Mouse (Mus musculus) skeletal muscle tissue, adult 2 months (tissue): ENCODE data around the gene Smarca2.
"Not testable (repeated sequence)": the region's sequence is repeated elsewhere in the genome, so short reads cannot be mapped to it uniquely, and the experiment has no call there.

ENCODE experiments used
- DNase-seq: peaks from one replicate; pipeline ENCODE4 v3.0.0-alpha.2; 2012; ENCODE audit warnings: low read depth, low spot score

The Smarca2 gene

DNA sequence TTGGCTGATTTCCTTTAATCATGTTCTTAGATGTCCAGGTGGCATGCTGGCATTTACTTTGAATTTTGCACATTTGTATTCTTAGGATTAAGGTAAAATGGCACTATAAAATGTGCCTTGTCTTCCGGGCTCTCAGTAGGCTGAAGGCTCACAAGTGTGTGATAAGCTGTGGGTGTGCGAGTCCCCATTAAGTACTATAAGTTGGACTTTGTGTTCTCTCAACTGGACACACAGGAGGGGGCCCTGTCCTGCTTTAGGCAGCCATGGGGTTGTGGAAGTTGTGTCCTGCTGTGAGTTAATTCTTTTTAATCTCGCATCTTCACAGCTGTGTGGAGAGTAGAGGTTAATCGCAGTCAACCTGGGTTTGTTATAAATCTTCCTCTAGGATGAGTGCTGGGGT is 85.7 kb downstream of the Smarca2 start:
- DNase-seq = no peak

DNA sequence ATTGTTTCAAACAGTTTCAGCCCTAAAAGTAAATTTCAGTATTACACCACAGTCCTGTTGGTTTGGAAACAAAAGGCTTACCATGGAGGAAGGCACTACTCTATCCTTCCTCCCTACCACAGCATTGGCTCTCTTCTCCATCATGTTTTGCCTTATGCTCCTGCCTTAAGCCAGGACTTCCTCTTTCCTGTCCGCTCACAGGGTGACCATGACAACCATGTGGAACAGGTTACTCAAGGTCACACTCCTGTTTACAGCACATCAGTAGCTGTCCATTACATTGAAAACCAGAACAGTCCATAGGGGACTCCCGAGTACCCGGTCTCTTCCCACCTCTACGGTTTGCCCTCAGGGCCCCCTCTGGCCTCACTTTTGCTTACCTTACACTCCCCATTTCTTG is 92.3 kb downstream of the Smarca2 start:
- no peak for DNase-seq

DNA sequence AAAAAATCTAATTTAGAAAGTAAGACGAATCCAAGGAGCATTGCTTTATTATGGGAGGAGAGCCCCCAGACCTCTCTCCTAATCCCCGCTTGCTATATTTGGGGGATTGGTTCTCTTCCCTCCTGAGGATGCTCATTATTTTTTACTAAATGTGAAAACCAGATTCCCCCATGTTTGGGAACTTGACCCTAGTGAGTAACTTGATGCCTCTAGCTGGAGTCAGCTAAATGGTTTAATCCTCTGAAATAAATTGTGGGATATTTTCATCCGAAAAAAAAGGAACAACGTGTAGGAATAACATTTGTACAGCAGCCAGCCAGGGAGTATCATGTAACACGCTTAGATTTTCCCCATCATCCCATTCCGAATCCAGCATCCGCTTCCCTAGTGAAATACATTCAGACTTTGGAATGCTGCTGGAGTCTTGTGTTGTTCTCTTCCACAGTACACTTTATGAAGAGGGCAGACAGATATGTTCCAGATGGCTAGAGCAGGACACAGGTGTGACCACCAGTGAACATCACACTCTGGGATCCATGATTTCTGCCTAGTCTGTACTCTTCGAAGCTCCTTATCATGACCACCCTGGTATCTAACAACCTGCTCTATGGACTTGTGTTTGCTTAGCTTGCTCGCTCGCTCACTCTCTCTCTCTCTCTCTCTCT is 99.8 kb downstream of the Smarca2 start:
- no peak for DNase-seq

DNA sequence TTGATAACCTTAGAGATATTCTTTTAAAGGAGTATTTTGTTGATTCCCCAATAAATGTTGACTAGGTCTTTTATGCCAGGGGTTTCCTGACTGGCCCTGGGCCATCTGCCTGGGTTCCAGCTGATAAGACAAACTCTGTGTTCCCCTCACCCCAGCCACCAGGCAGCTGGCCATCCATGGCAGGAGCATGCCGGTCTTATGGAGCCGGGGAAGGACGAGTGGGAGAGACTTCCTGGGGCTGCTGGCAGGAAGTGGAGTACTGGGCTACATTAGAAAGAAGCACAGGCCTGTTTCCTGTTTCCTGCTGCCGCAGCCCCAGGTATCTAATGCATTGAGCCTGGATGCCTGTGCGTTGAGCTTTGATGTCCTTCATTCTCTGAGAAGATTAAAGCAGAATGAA is 102.1 kb downstream of the Smarca2 start:
- no peak for DNase-seq

DNA sequence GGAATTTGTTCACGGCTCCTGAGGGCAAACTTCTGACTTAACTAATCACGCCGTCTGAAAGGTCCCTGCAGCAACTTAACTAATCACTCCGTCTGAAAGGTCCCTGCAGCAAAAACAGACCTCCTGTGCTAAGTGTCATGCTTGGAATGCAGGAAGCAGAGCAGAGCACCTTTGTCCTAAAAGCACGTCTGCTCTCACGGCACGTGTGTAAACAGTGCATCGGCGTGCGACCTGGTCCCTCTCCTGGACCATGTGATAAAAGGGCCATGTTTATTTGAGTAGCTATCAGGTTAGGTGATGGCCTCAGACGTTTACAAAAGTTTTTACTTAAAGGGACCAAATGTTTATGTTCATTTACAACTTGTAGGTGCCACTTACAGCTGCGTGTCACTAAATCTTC is 104.2 kb downstream of the Smarca2 start:
- no peak for DNase-seq

DNA sequence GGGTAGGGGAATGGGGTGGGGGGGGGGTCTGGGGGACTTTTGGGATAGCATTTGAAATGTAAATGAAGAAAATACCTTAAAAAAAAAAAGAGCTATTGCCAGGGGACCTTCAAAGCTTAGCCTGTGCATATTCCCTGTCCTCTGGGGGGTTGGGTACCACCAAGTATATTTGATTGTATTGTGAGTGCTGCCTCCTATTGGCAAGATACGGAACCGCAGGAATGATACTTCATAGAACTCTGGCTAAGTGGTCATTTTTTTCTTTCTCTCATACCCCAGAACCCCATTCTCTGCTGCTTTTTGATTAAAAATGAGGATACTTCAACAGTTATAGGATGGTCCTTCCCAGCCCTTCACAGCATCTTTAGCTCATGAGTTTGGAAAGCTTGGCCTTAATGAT is 106.4 kb downstream of the Smarca2 start:
- no peak for DNase-seq

DNA sequence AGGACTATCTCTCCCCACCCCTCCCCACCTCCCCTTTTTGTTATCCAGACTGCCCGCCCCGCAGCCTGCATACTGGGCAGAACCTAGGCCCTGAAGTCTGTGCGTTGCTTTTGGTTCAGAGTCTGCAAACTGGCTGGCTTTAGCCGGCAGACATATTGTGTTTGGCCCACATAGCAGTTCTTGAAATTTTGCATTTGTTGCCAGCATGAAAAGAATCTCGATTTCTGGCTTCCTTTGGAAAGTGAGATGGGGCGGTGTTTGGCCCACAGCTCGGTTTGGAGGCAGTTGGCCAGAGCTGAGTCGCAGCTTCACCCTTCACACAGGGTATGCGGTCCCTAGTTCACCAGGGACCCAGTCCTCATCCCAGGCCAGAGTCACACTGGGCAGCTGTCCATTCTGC is 111.4 kb downstream of the Smarca2 start:
- no peak for DNase-seq

DNA sequence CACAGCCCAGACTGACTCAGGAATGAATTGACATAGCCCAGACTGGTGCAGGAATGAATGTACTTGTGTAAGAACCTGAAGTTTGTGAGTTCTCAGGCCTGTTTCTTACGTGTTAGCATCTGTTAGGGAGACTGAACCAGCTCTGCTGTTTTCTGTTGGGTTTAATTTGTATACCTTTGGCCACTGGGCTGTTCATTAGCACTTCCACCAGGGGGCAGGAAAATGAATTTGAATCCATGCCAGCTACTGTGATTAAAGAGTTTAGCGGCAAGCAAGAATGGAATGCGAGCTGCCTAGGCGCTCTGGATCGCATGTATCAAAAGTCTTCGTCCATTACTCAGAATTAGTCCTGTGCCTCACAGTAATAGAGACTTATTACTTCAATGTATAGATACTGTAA is 113.4 kb downstream of the Smarca2 start:
- DNase-seq = peak; percentile 77

DNA sequence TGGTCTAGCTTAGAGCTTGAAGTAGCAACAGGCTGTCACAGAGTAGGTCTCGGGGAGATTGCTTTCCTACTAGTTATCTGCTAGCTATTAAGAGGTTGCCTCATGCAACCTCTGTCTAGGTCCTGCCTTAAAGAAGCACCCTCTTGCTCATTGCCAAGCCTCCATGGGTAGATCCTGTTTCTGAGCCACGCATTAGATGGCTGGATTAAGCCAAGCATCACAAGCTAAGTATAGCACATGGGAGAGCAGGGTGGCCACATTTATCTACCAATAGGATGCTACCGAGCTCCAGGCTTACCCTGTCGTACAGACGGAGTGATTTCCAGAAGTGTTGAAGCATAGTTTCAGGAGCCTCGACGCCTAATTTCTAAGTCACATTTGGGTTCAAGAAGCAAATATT is 114.3 kb downstream of the Smarca2 start:
- DNase-seq = peak; percentile 94

DNA sequence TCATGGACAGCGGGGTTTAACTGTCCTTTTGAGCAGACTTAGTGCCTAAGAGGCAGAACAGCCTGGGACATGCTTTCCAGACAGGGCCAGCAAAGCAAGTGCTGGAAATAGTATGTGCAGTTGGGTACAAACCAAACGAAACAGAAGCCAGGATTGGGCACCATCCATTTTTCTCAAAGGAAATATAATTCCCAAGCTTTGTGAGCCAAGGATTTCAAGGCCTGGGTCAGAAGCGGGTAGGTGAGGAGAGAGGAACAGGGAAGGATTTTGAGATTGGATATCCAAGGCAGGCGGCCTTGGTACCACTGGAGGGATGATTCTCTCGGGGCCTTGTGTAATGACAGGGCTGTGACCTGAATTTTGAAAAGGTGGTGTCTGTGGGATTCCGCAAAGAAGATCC is 116.9 kb downstream of the Smarca2 start:
- DNase-seq = peak; percentile 68

DNA sequence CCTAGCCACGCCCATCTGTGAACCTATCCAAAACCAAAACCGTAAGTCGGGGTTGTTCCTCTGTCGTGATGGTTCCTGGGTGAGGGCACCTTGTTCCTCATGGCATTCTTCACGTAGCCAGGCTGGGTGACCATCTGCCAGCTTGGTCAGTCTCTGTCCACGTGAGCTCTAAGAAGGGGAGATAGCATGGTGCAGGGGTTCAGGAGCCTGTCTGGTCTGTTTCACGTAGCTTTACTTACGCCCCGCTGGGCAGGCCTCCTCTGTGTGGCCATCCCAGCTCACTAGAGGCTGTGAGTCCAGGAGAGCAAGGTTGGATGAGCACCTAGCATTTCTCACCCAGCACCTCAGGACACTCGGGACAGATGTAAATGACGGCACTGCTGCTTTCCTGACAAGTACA is 119.0 kb downstream of the Smarca2 start:
- DNase-seq = no peak

DNA sequence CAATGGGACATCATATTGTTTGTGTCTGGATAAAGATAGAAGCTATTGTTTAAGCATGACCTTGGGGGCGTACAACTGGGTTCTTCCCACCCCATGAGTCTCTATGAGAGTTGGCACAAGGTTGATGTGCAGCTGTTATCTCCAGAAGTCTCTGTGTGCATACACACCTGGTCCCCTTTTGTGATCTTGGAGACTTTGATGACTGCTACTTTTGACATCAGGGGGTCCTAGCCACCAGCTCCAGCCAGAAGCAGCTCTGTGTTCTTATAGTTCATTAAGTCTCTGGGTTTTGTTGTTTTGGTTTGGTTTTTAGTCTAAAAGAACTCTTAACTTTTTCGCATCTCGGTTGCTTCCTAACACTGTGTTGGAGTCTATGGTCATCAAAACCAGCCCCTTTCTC is 119.8 kb downstream of the Smarca2 start:
- DNase-seq = no peak

DNA sequence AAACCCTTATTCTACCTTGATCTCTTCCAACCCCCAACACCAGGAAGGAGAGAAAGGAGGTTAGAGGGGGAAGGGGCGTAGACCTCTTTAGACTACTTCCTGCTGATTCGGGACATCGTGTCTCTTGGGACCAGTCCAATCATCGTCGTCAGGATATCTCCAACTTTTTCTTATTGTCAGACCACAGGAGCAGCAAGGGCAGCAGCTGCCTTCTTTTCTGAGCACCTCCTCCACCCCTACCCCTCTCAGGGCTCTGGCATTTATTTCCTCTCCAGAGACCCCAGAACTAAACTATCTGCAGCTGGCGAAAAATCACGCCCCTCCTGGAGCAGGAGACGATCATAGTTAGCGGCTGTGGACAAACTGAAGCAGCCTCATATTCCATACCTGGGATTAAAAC is 122.9 kb downstream of the Smarca2 start:
- DNase-seq = no peak

DNA sequence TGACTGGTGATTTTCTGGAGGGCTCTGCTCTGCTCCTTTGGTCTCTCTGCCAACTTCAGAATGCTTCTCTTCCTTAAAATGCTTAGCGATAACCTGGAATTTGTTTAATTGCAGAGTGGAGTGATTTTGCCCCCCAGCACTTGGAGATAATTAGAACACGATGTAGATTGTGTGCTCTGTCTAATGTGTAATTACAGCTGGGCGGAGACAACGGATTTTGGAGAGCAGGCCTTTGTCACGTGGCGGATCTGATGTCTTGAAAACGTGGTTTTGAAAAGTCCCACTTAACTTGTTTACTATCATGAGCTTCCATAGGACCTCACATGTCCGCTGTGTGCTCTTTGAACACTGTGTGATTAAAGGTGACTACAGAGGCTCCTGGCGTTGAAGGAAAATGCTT is 125.6 kb downstream of the Smarca2 start:
- no peak for DNase-seq

DNA sequence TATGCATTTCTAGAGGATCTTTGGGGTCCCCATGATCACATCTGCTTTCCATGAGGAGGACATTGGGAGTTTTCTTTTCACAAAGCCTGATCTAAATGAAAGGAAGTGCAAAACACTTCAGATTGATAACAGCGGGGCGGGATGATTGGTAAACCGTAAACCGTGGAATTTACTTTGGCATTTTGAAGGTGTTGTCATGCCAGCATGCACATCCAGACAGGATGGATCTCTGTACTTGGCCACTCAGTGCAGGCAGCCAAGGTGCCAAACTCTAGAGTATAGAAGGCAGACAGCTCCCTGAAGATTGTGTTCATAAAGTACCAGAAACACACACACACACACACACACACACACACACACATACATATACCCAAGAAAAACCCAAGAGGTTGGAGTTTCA is 126.3 kb downstream of the Smarca2 start:
- DNase-seq = no peak

DNA sequence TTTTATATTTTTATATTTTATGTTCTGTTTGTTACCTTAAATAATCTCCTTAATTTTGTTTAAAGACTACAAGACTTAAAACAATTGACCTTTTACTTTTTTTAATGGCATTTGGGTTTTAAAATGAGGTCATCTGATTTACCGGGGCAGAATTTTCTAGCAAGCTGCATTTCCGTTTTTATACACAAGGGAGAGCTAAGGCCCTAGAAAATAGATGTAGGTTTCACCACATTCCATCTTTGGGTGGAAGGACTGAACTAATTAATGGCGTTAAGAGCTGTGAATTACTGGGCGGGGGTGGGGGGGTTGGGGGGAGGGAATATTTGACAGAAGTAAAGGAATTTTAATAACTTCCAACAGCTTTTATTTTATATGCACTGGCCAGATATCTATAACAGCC is 127.0 kb downstream of the Smarca2 start:
- DNase-seq = no peak

DNA sequence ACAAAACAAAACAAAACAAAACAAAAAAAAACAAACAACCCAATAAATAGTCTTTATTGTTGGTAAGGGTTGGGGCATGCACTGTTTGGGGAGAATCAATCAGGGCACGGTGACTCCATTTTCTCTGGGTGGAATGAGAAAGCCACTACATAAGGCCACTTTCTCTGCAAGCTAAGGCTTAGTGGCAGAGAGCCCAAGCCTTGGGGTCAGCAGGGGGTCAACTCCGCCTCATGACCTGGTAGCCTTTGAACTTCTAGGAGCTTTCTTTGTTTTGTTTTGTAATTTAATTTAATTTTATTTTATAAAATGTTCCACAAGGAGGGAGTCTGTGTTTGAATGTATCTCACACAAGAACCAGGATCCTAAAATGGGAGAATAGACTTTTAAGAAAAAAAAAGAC is 128.2 kb downstream of the Smarca2 start:
- no peak for DNase-seq

DNA sequence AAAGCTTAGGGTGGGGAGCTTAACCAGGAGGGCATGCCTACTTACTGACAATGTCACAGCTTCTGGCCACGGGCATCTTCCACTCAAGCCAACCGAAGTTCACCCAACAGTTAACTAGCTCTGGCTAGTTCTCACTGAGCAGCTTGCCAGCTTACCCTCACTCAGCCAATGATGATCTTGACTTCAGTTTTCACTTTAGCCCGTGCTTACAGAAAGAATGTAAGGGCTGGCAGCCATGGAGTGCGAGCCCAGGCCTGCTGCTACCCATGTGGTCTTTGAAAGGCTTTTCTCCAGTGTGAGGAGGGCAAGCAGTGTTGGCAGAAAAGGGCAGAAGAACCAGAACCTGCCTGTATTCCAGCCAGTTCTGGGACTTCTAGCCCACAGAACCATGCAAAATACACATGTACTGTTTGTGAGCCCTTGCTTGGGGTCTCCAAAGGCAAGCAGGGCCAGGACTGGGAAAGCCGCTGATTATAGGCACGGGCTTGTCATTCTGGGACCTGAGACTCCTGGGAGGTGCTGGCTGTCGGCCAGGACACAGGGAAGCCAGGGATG is 128.8 kb downstream of the Smarca2 start:
- DNase-seq = no peak

DNA sequence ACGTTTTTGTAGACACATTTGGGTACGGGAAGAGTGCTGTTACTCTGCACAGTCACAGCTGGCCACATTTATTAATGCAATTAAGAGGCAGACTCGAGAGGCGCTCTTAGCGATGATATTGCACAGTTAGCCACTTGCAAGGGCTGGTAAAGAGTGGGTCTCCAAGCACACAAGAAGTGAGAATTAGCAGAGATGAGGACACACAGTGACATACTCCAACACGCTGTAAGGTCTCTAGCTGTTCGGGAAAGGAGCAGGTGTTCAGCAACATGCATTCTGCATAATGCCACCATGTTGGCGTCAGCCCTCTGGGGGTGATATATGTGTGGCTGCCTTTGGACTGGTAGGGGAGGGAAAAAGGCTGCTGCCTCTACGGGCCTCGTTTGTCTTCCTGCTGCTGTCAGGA is 129.9 kb downstream of the Smarca2 start:
- no peak for DNase-seq

DNA sequence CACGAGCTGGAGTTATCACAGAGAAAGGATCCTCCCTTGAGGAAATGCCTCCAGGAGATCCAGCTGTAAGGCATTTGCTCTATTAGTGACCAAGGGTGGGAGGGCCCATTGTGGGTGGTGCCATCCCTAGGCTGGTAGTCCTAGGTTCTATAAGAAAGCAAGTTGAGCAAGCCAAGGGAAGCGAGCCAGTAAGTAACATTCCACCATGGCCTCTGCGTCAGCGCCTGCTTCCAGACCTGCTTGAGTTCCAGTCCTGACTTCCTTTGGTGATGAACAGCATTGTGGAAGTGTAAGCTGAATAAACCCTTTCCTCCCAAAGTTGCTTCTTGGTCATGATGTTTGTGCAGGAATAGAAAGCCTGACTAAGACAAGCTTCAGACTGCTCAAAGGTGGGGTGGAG is 140.2 kb downstream of the Smarca2 start:
- DNase-seq = not testable (repeated sequence)

DNA sequence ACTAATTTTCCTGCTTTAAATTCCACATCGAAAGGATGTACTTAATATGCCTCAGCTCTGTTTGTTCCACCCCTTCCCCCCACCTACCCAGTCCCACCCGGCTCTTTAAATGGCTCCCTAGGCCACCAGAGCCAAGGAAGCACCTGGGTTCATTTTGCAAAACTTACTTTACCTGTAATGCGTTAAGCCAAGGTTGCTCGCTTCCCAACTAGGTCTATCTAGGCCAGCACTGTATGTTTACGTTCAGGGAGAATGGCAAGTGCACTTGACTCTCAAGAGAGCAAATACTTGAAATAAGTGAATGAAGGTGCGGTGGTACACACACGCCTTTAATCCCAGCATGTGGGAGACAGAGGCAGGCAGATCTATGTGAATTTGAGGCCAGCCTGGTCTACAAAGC is 140.7 kb downstream of the Smarca2 start:
- DNase-seq = no peak

DNA sequence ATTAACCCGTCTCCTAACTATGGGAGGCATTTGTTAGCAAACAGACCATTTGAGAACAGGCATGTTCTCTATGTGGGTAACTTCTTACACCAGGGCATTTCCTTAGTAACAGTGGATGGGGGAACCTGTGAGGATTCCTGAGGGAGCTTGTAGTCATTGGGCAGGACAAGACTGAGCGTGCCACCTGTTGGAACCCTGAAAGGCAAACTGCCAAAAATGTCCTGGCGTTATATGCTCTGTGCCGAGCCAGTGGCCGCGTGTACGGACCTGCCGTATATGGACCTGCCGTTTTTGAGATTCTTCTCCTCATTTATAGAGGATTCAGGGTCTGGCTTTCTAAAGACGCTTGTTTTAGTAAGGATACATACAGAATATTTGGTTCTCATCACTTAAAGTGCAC is 141.4 kb downstream of the Smarca2 start:
- DNase-seq = no peak

DNA sequence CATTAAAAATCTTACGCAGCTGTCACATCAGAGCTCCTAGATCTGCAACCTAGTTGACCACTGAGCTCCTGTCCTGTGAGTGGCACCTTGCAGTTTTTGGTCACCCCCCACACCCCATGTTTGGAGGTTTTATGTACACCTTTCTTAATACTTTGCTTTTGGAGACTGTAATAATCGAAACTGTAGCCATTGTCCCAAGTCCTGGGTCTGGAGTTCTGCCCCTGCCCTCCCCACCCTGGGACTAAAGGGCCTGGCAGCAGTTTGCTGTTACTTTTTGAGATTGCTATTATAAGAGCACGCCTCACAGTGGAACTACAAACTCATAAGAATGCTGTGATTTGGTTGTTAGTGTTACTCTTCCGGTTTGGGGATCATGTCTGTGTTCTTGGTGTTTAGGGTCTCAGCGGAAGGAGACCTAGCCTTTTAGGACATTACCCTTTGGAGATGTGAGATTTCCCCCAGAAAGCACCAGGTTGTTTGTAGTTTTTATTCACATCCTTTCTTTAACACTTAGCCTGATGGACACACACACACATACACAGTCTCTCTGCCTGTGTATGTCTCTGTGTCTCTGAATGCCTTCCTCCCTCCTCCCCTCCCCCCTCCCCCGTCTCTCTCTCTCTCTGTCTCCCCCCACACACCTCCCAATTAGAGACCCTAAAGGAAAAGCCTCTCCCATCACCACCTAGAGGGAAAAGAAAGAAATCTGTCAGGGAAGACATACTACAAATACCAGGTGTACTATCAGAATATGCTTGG is 142.0 kb downstream of the Smarca2 start:
- no peak for DNase-seq
